Mouse (Mus musculus): ENCODE data around the gene Tsen54.

DNA sequence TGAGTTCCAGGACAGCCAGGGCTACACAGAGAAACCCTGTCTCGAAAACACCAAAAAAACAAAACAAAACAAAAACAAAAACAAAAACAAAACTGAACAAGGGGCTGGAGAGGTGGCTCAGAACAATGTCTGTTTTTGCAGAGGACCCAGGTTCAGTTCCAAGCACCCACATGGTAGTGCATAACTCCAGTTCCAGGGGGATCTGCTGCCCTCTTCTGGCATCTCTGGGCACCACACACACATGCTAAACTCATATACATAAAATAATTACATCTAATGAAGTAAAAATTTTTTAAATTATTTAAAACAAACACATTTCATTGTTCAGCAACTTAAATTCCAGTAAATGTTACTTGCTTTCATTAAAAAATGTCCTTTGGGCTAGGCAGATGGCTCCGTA is 31.3 kb downstream of the Tsen54 start:
- peak; percentile 39; the same call in 1 of the 2 replicates for TF ChIP-seq CTCF (IDR thresholded peaks at IDR 0.05; ENCODE audit: low read depth)
- no peak for TF ChIP-seq EP300 (IDR thresholded peaks at IDR 0.05; ENCODE audit: low read depth)
